Mouse (Mus musculus) frontal cortex, postnatal 14 days (tissue): ENCODE results near the gene Snrpe.

Experiments
- DNase-seq, 2 experiments: peaks; one replicate each; pipeline ENCODE4 v3.0.0; 2022; ENCODE audit warnings: low spot score in 2 of 2

The Snrpe gene

GRCm38 (mm10) chr1:133609771-133610502 is at the start of gene Snrpe:
Gene Snrpe, minus strand, starts transcription at chr1:133610291.
- DNase-seq, result peak; percentile 91 to 94

GRCm38 (mm10) chr1:133658878-133659277 is 48.8 kb upstream of the Snrpe start:
- no peak for DNase-seq

GRCm38 (mm10) chr1:133656811-133657210 is 46.7 kb upstream of the Snrpe start:
- DNase-seq, result no peak

GRCm38 (mm10) chr1:133653033-133653432 is 42.9 kb upstream of the Snrpe start:
- no peak for DNase-seq

GRCm38 (mm10) chr1:133650288-133651055 is 40.4 kb upstream of the Snrpe start:
- DNase-seq, result no peak

- no peak for DNase-seq
Observed at GRCm38 (mm10) chr1:133645652-133646051, 35.6 kb upstream of the Snrpe start.

- DNase-seq, result no peak
Observed at GRCm38 (mm10) chr1:133641163-133641562, 31.1 kb upstream of the Snrpe start.

- DNase-seq, result no peak
Observed at GRCm38 (mm10) chr1:133638517-133638916, 28.4 kb upstream of the Snrpe start.

- DNase-seq, result no peak
Observed at GRCm38 (mm10) chr1:133632168-133632567, 22.1 kb upstream of the Snrpe start.

- DNase-seq, result no peak
Observed at GRCm38 (mm10) chr1:133625052-133625451, 15.0 kb upstream of the Snrpe start.

GRCm38 (mm10) chr1:133618311-133618710 is 8.2 kb upstream of the Snrpe start:
- no peak for DNase-seq

- no peak for DNase-seq
Observed at GRCm38 (mm10) chr1:133617908-133618307, 7.8 kb upstream of the Snrpe start.

- no peak for DNase-seq
Observed at GRCm38 (mm10) chr1:133613817-133614216, 3.7 kb upstream of the Snrpe start.

- no peak for DNase-seq
Observed at GRCm38 (mm10) chr1:133611436-133611835, 1.3 kb upstream of the Snrpe start.

GRCm38 (mm10) chr1:133610601-133611000 is 510 bp upstream of the Snrpe start:
- no peak for DNase-seq

GRCm38 (mm10) chr1:133603174-133603573 is 6.9 kb downstream of the Snrpe start:
- no peak for DNase-seq

GRCm38 (mm10) chr1:133596298-133597007 is 13.6 kb downstream of the Snrpe start:
- DNase-seq, result peak in 1 of 2 experiments; percentile 18

- no peak for DNase-seq
Observed at GRCm38 (mm10) chr1:133585995-133586537, 24.0 kb downstream of the Snrpe start.

GRCm38 (mm10) chr1:133571293-133571692 is 38.8 kb downstream of the Snrpe start:
- DNase-seq, result no peak
